Mouse (Mus musculus): ENCODE results near the gene Casp8ap2. TPM values are rescaled to one million over a fixed set of nuclear protein-coding genes. Genes with fewer than 3 reads are reported as not detected.

The Casp8ap2 gene
- total and polyA plus RNA-seq, 2 experiments from 2014 or later: 25.1 to 30.4 TPM

GRCm38 (mm10) chr4:32665843-32666242 lies 50.6 kb downstream of the Casp8ap2 start:
- TF ChIP-seq CTCF (IDR thresholded peaks at IDR 0.05; ENCODE audit: low read depth): no peak
- 82% methylated on average over 4 of the region's 4 CpGs for WGBS
- Histone ChIP-seq H3K4me3 (ENCODE audit: low read depth, low read length) (no peak overlapping the region), H3K9me3 (ENCODE audit: low read length) (no peaks in the 10 kb centered on the region), H3K4me2 (ENCODE audit: low read depth) (no peak overlapping the region), H3K9ac (no peak overlapping the region), H3K27me3 (ENCODE audit: insufficient read depth, low read length) (no peaks in the 10 kb centered on the region), H3K36me3 (ENCODE audit: insufficient read depth) (peaks cover 61% of the 10 kb centered on the region), H3K27ac (ENCODE audit: low read depth, low read length) (no peak overlapping the region), H3K4me1 (ENCODE audit: insufficient read depth) (no peaks in the 10 kb centered on the region)
- DNase-seq: no peak
- ATAC-seq: no peak

- DNase-seq: peak; percentile 33
- H3K36me3 ChIP-seq (ENCODE audit: insufficient read depth): peaks cover 80% of the 10 kb centered on the region
Observed at GRCm38 (mm10) chr4:32668291-32668690, 53.0 kb downstream of the Casp8ap2 start.

GRCm38 (mm10) chr4:32669825-32670224 lies 54.6 kb downstream of the Casp8ap2 start:
- Histone ChIP-seq H3K27ac (ENCODE audit: low read depth, low read length) (no peak overlapping the region), H3K9me3 (ENCODE audit: low read length) (no peaks in the 10 kb centered on the region), H3K36me3 (ENCODE audit: insufficient read depth) (peaks cover 78% of the 10 kb centered on the region), H3K4me2 (ENCODE audit: low read depth) (no peak overlapping the region), H3K27me3 (ENCODE audit: insufficient read depth, low read length) (no peaks in the 10 kb centered on the region), H3K4me1 (ENCODE audit: insufficient read depth) (no peaks in the 10 kb centered on the region), H3K9ac (no peak overlapping the region), H3K4me3 (ENCODE audit: low read depth, low read length) (no peak overlapping the region)
- ATAC-seq (no peak), DNase-seq (no peak)
- WGBS: 88% methylated on average over 2 of the region's 2 CpGs
- TF ChIP-seq CTCF (IDR thresholded peaks at IDR 0.05; ENCODE audit: low read depth): peak; percentile 27; the same call in 1 of the 2 replicates

More at GRCm38 (mm10) chr4:32668291-32668690, 53.0 kb downstream of the Casp8ap2 start:
- H3K4me2 ChIP-seq (ENCODE audit: low read depth): no peak overlapping the region
- peak; percentile 74 for ATAC-seq
- no peaks in the 10 kb centered on the region for H3K27me3 ChIP-seq (ENCODE audit: insufficient read depth, low read length)
- peak; percentile 53 for TF ChIP-seq CTCF (IDR thresholded peaks at IDR 0.05; ENCODE audit: low read depth)
- WGBS: 89% methylated on average over 1 of the region's 1 CpGs
- H3K4me1 ChIP-seq (ENCODE audit: insufficient read depth): no peaks in the 10 kb centered on the region
- H3K9me3 ChIP-seq (ENCODE audit: low read length): no peaks in the 10 kb centered on the region
- H3K27ac ChIP-seq (ENCODE audit: low read depth, low read length): no peak overlapping the region
- no peak overlapping the region for H3K9ac ChIP-seq
- H3K4me3 ChIP-seq (ENCODE audit: low read depth, low read length): no peak overlapping the region

- H3K4me3 ChIP-seq (ENCODE audit: low read depth, low read length): no peak overlapping the region
- 93% methylated on average over 2 of the region's 2 CpGs for WGBS
- H3K4me1 ChIP-seq (ENCODE audit: insufficient read depth): no peaks in the 10 kb centered on the region
- TF ChIP-seq CTCF (IDR thresholded peaks at IDR 0.05; ENCODE audit: low read depth): no peak
- DNase-seq (no peak), ATAC-seq (no peak)
- no peak overlapping the region for H3K27ac ChIP-seq (ENCODE audit: low read depth, low read length)
- H3K4me2 ChIP-seq (ENCODE audit: low read depth): no peak overlapping the region
- H3K9ac ChIP-seq: no peak overlapping the region
- peaks cover 76% of the 10 kb centered on the region for H3K36me3 ChIP-seq (ENCODE audit: insufficient read depth)
- H3K9me3 ChIP-seq (ENCODE audit: low read length): no peaks in the 10 kb centered on the region
- no peaks in the 10 kb centered on the region for H3K27me3 ChIP-seq (ENCODE audit: insufficient read depth, low read length)
Observed at GRCm38 (mm10) chr4:32674025-32674424, 58.8 kb downstream of the Casp8ap2 start.

GRCm38 (mm10) chr4:32677471-32677870 lies 62.2 kb downstream of the Casp8ap2 start:
- Histone ChIP-seq H3K27me3 (ENCODE audit: insufficient read depth, low read length) (no peaks in the 10 kb centered on the region), H3K9ac (no peak overlapping the region), H3K36me3 (ENCODE audit: insufficient read depth) (peaks cover 64% of the 10 kb centered on the region), H3K4me3 (ENCODE audit: low read depth, low read length) (no peak overlapping the region), H3K27ac (ENCODE audit: low read depth, low read length) (no peak overlapping the region), H3K4me1 (ENCODE audit: insufficient read depth) (no peaks in the 10 kb centered on the region), H3K4me2 (ENCODE audit: low read depth) (no peak overlapping the region), H3K9me3 (ENCODE audit: low read length) (no peaks in the 10 kb centered on the region)
- ATAC-seq (no peak), DNase-seq (no peak)
- TF ChIP-seq CTCF (IDR thresholded peaks at IDR 0.05; ENCODE audit: low read depth): no peak
- WGBS: 95% methylated on average over 3 of the region's 3 CpGs

- 76% methylated on average over 3 of the region's 3 CpGs for WGBS
- no peak for ATAC-seq
- no peaks in the 10 kb centered on the region for H3K27me3 ChIP-seq (ENCODE audit: insufficient read depth, low read length)
- H3K36me3 ChIP-seq (ENCODE audit: insufficient read depth): peaks cover 54% of the 10 kb centered on the region
- no peak overlapping the region for H3K9ac ChIP-seq
- no peak overlapping the region for H3K27ac ChIP-seq (ENCODE audit: low read depth, low read length)
- no peaks in the 10 kb centered on the region for H3K9me3 ChIP-seq (ENCODE audit: low read length)
- H3K4me1 ChIP-seq (ENCODE audit: insufficient read depth): no peaks in the 10 kb centered on the region
- H3K4me3 ChIP-seq (ENCODE audit: low read depth, low read length): no peak overlapping the region
- DNase-seq: no peak
- H3K4me2 ChIP-seq (ENCODE audit: low read depth): no peak overlapping the region
- TF ChIP-seq CTCF (IDR thresholded peaks at IDR 0.05; ENCODE audit: low read depth): peak; percentile 38
Observed at GRCm38 (mm10) chr4:32680843-32681242, 65.6 kb downstream of the Casp8ap2 start.

GRCm38 (mm10) chr4:32682471-32682870 lies 67.2 kb downstream of the Casp8ap2 start:
- Histone ChIP-seq H3K4me3 (ENCODE audit: low read depth, low read length) (no peak overlapping the region), H3K27ac (ENCODE audit: low read depth, low read length) (no peak overlapping the region), H3K36me3 (ENCODE audit: insufficient read depth) (peaks cover 59% of the 10 kb centered on the region), H3K9me3 (ENCODE audit: low read length) (no peaks in the 10 kb centered on the region), H3K27me3 (ENCODE audit: insufficient read depth, low read length) (no peaks in the 10 kb centered on the region), H3K4me1 (ENCODE audit: insufficient read depth) (no peaks in the 10 kb centered on the region), H3K9ac (no peak overlapping the region), H3K4me2 (ENCODE audit: low read depth) (no peak overlapping the region)
- ATAC-seq (no peak), DNase-seq (no peak)
- WGBS: 49% methylated on average over 4 of the region's 4 CpGs
- no peak for TF ChIP-seq CTCF (IDR thresholded peaks at IDR 0.05; ENCODE audit: low read depth)

Measured in forebrain, postnatal 0 days (tissue).